Mouse (Mus musculus): ENCODE measurements around the gene Rasgrp2.

GRCm38 (mm10) chr19:6412798-6413197 lies 13.7 kb downstream of the Rasgrp2 start:
- TF ChIP-seq CTCF (IDR thresholded peaks at IDR 0.05; ENCODE audit: control insufficient read depth, insufficient read depth, low read length) (no peak), POLR2A (IDR thresholded peaks at IDR 0.05; ENCODE audit: borderline replicate concordance, control insufficient read depth, low read depth, low read length) (no peak)

All from bone marrow, adult 2 months (tissue).